Mouse (Mus musculus) layer of hippocampus, postnatal 25 days (tissue): ENCODE data around the gene Adssl1. TPM values are rescaled to one million over a fixed set of nuclear protein-coding genes. Genes with fewer than 3 reads are reported as not detected.
A peak's percentile ranks its signal among the peaks of the same experiment; 100 is the strongest.

ENCODE experiments used
- DNase-seq, 2 experiments: peaks; one replicate each; pipeline ENCODE4 v3.0.0; 2022; ENCODE audit warnings: mixed read lengths in 2 of 2, low spot score in 1 of 2; ENCODE audit errors: extremely low spot score in 1 of 2
- microRNA-seq, 2 experiments: library from miRNA; unstranded; fragments of <30 nt; microRNA quantifications; one replicate each; pipeline ENCODE4 v1.2.0; 2021
- total RNA-seq, 2 experiments: library from RNA; stranded (reverse); gene quantifications; 2 replicates each; pipeline ENCODE4 v1.2.3; 2021

The Adssl1 gene
- total RNA-seq, 2 experiments from 2014 or later = 11.4 to 12.9 TPM

DNA sequence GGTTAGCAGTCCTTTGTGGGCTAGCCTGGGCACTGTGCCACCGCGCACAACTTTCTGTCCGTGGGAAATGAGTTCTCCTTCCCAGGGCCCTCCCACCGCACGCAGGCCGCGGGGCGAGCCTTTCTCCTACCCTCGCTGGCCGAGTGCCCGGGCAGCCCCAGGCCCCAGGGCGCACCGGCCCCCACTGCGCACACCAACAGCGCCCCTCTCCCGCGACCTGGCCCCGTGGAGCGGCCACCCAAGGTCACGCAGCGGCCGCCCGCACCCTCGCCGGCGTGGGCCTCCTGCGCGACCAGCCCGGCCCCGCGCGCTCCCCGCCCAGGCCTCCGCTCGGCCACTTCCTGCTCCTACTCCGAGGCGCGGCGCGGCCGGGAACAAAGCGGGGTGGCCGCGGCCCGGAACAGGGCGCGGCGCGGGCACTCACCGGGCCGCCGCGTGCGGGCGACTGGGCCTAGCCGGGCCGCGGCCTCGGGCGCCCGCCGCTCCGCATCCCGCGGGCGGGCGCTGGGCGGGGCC, 53.8 kb downstream of the Adssl1 start:
- no peak for DNase-seq

DNA sequence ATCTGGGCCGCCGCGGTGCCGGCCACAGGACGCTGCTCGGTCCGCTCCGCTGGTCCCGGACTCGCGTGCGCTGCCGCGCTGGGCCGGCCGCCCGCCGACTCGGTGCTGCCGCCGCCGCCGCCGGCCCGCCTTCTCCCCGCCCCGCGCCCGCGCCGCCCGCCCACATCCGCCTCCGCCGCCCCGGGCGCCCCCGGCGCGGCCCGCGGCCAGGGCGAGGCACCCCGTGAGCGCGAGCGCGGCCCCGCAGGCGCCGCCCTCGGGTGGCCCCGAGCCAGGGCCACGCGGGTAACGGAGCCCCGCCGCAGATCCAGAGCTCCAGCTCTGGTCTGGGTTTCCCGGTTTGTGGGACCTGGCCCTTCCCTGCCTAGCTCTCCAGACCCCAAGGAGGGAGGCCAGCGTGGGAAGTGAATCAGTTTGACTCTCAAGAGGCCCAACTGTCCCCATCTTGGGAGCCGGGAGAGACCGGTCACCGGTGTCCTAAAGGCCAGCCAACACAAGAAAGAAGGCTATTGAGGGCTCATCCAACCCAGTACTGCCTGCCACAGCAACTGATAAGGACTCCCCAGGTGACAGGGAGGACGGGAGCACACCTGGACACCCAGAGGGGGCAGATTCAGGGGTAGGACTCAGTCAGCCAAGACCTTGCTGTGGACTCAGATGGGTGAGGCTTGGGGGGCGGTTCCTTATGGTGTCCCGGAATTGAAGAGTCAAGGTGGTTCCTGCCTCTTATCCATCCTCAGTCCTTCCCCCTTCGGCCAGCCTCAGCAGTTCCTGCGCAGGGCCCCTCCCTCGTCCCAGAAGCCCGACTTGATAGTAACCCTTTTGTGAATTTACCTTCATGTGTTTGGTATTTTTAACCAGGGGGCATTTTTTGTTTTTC, 54.5 kb downstream of the Adssl1 start, which contains the start of gene Akt1:
Gene Akt1 (minus strand): TSS at position 753 of the 880 bp plus-strand sequence.
- peak in 1 of 2 experiments; percentile 51 for DNase-seq

DNA sequence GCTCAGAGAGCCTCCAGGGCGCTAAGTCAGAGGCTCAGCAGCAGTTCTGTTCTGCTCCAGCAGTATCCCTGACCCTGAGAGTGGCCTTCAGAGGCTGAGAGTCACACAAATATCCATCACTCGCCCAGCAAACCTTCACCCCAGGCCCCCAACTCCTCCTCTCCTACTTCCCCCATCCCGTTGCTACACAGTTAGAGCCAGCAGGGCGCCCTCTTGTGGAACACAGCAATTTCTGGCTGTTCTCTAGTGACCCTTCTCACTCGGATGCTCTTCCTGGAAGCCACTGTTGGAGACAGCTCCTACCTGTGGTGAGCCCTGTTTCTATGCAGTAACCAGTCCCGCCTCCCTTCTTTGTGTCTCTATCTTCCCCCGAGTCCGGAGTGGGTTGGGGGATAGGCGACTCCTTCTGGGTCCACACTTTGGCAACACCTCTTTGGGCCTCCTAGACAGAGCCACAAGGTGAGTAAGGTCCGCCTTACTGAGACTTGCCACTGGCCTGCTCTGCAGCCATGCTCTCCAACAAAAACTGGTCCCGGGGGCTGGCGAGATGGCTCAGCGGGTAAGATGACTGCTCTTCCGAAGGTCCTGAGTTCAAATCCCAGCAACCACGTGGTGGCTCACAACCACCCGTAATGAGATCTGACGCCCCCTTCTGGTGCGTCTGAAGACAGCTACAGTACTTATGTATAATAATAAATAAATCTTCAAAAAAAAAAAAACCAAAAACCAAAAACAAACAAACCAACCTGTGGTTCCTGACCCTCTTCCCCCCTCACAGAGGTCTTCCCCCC, 55.6 kb downstream of the Adssl1 start:
- DNase-seq = peak; percentile 68 to 84

DNA sequence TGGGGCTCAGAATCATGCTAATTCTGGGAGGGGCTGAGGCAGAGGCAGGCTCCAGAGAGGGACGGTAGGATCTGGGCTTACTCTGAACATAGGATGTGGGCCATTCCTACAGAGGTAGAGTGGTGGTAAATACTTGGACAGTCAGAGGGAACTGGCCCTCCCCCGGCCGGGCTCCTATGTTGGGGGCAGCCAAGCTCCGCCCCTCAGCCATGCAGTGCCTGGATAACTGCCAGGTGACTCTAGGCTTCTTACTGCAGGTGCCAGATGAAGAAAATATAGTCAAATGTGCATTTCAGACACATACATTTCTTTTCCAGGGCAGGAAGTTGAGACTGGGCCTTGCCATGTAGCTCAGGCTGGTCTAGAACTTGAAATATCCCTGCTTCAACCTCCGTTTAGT, 57.2 kb downstream of the Adssl1 start:
- DNase-seq = no peak

DNA sequence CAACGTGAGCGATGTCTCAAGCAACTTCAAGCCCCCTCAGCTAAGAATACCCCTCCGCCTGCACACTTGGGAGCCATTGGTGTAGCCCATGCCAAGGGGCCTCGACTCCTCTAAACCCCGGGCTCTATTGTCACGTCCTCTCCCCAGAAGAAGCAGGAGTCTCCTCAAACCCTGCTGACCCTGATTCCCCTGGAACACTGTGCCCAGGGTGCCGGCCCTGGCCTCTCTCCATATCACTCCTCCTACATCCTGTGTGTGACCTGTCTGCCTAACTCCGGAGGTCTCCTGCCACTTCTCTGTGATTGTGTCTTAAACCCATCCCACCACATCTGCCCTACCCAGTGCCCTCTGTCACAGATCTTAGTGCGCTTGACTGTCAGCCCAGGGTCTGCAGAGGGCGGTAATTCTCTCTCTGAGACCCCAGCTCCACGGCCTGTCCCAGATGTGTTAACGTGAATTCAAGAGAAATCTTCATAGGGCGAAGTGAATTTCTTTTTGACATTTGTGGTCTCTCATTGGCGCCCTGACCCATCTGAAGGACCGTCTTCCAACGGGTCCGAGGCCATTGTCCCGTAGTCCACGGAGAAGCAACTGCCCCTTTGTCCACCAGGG, 58.2 kb downstream of the Adssl1 start:
- no peak for DNase-seq

DNA sequence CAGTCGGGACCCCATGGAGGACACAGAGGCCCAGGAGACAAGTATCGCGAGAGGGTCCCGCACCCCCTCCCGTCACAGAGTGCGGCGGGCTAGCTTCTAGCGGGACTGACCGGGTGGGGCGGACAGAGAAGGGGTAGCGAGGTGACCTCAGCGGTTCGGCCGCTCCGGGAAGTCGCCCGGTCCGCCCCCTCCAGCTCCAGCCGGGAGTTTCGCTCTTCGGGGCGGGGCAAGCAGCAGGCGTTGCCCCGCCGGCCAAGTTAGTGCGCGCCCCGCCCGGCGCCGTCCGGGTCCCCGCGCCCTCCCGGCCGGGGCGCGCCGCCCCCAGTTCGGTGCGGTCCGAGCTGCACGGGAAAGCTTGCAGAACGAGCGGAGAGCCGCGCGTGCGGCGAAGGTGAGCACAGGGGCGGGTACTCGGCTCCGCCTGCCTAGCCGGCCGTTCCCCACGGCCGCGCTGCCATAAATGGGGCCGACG, 58.7 kb downstream of the Adssl1 start, which contains the start of gene Zbtb42:
Gene Zbtb42 (plus strand): TSS at position 274 of the 472 bp plus-strand sequence.
- no peak for DNase-seq

DNA sequence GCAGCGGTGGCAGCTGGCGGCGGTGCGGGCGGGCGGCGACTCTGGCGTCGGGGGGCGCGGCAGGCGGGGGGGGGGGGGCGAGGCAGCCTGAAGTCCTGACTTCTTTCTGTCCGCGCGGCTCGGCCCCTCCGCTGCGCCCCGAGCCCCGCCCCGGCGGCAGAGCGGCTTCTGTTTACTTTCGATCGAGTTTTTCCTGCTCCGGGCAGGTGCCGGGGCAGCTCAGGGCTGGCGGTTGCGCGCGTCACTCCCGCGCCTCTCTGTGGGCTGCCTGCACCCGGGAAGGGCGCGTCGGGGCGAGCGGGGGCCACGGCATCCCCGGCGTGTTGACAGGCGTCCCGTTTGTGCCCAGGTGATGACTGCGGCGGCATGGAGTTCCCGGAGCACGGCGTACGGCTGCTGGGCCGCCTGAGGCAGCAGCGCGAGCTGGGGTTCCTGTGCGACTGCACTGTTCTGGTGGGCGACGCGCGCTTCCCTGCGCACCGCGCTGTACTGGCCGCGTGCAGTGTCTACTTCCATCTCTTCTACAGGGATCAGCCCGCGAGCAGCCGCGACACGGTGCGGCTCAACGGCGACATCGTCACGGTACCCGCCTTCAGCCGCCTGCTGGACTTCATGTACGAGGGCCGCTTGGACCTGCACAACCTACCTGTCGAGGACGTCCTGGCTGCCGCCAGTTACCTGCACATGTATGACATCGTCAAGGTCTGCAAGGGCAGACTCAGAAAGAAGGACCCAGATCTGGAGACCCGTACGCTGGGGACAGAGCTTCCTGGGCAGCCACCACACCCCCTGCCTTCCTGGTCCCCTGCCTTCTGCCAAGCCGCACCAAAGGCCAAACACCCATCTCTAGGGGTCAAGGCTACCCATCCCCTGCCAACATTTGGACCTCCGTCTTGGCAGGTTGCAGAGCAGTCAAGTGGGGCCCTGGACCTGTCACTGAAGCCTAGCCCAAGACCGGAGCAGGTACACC, 59.5 kb downstream of the Adssl1 start:
- DNase-seq = no peak

DNA sequence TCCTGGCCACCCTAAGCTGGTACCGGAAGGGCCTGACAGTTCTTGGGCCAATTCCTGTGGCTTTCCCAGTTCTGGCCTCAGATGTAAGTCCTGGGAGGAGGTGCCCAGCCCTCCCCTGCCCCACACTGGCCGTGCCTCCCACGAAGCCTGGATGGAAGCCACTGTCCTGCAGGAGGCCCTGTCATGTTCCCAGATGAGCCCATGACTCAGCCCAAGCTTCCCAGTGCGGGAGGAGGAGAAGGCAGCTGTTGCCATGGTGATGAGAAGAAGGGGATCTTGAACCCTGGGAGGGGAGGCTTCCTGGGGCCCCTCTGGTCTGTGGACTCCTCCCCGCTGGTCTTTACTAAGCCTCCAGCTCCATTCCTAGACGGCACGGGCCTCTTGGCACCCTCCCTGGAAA, 63.5 kb downstream of the Adssl1 start:
- no peak for DNase-seq

DNA sequence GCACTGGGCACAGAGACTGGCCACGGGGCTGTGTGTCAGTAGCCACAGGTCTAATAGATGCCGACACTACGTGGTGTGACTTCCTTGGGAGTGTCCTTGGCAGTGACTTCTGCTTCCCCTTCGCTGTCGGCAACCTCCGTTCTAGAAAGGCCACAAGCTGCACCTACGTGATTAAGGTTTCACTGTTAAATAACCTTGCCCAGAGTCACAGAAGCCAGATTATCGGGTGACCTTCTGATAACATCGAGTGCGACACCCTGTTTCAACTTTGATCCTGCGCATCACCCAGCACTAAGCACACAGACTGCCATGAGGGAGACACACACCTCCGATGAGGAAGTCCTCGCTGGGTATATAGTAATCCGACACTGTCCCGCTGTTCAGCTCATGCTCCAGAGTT, 68.6 kb downstream of the Adssl1 start:
- no peak for DNase-seq

Small RNAs within 50 kb of the gene (microRNA-seq; reads per million reads assigned to microRNA genes)
- 0.92 to 2.0 reads per million in 2 experiments for gene Mir6939

Other genes starting within 250 kb of the Adssl1 start
- gene A530016L24Rik, start 130.6 kb upstream of the Adssl1 start, total RNA-seq = under 1 TPM; 0.32 to 0.56 TPM
- 100 to 1,000 TPM; 113 to 133 TPM for gene Tmem179, start 103.3 kb upstream of the Adssl1 start, total RNA-seq
- gene Inf2, start 31.3 kb upstream of the Adssl1 start, total RNA-seq = 100 to 1,000 TPM; 116 to 146 TPM
- gene Siva1, start 24.6 kb downstream of the Adssl1 start, total RNA-seq = 10 to 100 TPM; 20.0 to 21.9 TPM
- gene Akt1, start 54.8 kb downstream of the Adssl1 start, total RNA-seq = 100 to 1,000 TPM; 147 to 158 TPM
- under 1 TPM; 0.40 to 0.76 TPM for gene Zbtb42, start 58.8 kb downstream of the Adssl1 start, total RNA-seq
- gene Cep170b, start 100.4 kb downstream of the Adssl1 start, total RNA-seq = 100 to 1,000 TPM; 180 to 192 TPM
- gene Pld4, start 140.6 kb downstream of the Adssl1 start, total RNA-seq = 10 to 100 TPM; 11.1 to 11.9 TPM
- gene Ahnak2, start 182.6 kb downstream of the Adssl1 start, total RNA-seq = 1 to 10 TPM; 3.2 to 3.5 TPM
- gene Clba1, start 188.9 kb downstream of the Adssl1 start, total RNA-seq = 10 to 100 TPM; 13.5 to 14.7 TPM
- 1 to 10 TPM; 8.0 to 9.7 TPM for gene Cdca4, start 209.4 kb downstream of the Adssl1 start, total RNA-seq
- under 1 TPM in 1 of 2 experiments, not detected in 1; 0.10 TPM for gene Gpr132, start 248.2 kb downstream of the Adssl1 start, total RNA-seq